Comparison of ENCODE assay signal across 10 mouse cellular contexts in genomic region chr2:154215191-154215590, GRCm38 (mm10). TPM values are rescaled to one million over a fixed set of nuclear protein-coding genes. Genes with fewer than 3 reads are reported as not detected.
DNase-seq lines count a peak whose midpoint lies in the region; ATAC-seq lines count a peak whose summit lies in the region.
"Had no signal": no experiment of that assay in that cellular context is flagged by ENCODE, and none has a peak within 500 bp of the region (broad histone marks: within the 10 kb centered on the region; RNA-seq: fewer than 3 reads in every experiment).

No protein-coding gene starts in this region.

- intact Hi-C loops in left cerebral cortex, postnatal 4 days (cut with DNase I), result no loop called here

- no peaks in the 10 kb centered on the region for H3K27me3 ChIP-seq in hindbrain, embryonic 14.5 days (ENCODE audit: control insufficient read depth, insufficient read depth, low read length)
- H3K27me3 ChIP-seq in hindbrain, embryonic 12.5 days, result no peaks in the 10 kb centered on the region
- H3K27me3 ChIP-seq: embryonic facial prominence, embryonic 15.5 days had no signal

- peak; percentile 73 for DNase-seq in hindbrain, embryonic 14.5 days (ENCODE audit: low spot score)
- DNase-seq in adrenal gland, adult 2 months, result peak; percentile 80
- DNase-seq in embryo, embryonic 10 days (ENCODE audit: low spot score), result peak; percentile 85
- peak; percentile 86 for DNase-seq in heart, postnatal 4 days
- peak; percentile 86 for DNase-seq in left cerebral cortex, postnatal 4 days
- DNase-seq in ovary, postnatal 10 days (ENCODE audit: low spot score), result peak; percentile 32
- peak; percentile 62 for DNase-seq in thymus, postnatal 0 days (ENCODE audit: low spot score)

- 17% methylated on average over 5 of the region's 5 CpGs for WGBS in hindbrain, embryonic 14.5 days
- 17% methylated on average over 5 of the region's 5 CpGs for WGBS in hindbrain, embryonic 12.5 days

- ATAC-seq in hindbrain, embryonic 14.5 days (ENCODE audit: low FRiP score), result no peak
- ATAC-seq in hindbrain, embryonic 12.5 days (ENCODE audit: low FRiP score), result no peak

- no peaks in the 10 kb centered on the region for H3K9me3 ChIP-seq in hindbrain, embryonic 14.5 days (ENCODE audit: control insufficient read depth, low read length)
- no peaks in the 10 kb centered on the region for H3K9me3 ChIP-seq in hindbrain, embryonic 12.5 days (replicated peaks)
- H3K9me3 ChIP-seq: embryonic facial prominence, embryonic 15.5 days had no signal

- no peak overlapping the region for H3K9ac ChIP-seq in hindbrain, embryonic 14.5 days
- no peak overlapping the region for H3K9ac ChIP-seq in hindbrain, embryonic 12.5 days
- H3K9ac ChIP-seq: embryonic facial prominence, embryonic 15.5 days had no signal

- H3K27ac ChIP-seq in hindbrain, embryonic 14.5 days, result no peak overlapping the region
- H3K27ac ChIP-seq in hindbrain, embryonic 12.5 days, result no peak overlapping the region
- H3K27ac ChIP-seq: embryonic facial prominence, embryonic 15.5 days had no signal

- H3K4me3 ChIP-seq in hindbrain, embryonic 14.5 days (replicated peaks; ENCODE audit: low read length), result no peak overlapping the region
- no peak overlapping the region for H3K4me3 ChIP-seq in hindbrain, embryonic 12.5 days
- H3K4me3 ChIP-seq: embryonic facial prominence, embryonic 15.5 days; myocyte had no signal

- no peaks in the 10 kb centered on the region for H3K36me3 ChIP-seq in hindbrain, embryonic 14.5 days (replicated peaks; ENCODE audit: control insufficient read depth, insufficient read depth)
- no peaks in the 10 kb centered on the region for H3K36me3 ChIP-seq in hindbrain, embryonic 12.5 days
- H3K36me3 ChIP-seq: embryonic facial prominence, embryonic 15.5 days had no signal

- no peaks in the 10 kb centered on the region for H3K4me1 ChIP-seq in hindbrain, embryonic 14.5 days (replicated peaks; ENCODE audit: control insufficient read depth, insufficient read depth, low read length)
- no peaks in the 10 kb centered on the region; the same call in 1 of the 2 replicates for H3K4me1 ChIP-seq in hindbrain, embryonic 12.5 days
- H3K4me1 ChIP-seq: embryonic facial prominence, embryonic 15.5 days had no signal

- no peak overlapping the region for H3K4me2 ChIP-seq in hindbrain, embryonic 14.5 days (replicated peaks)
- H3K4me2 ChIP-seq in hindbrain, embryonic 12.5 days (replicated peaks), result no peak overlapping the region
- H3K4me2 ChIP-seq: embryonic facial prominence, embryonic 15.5 days had no signal

RNA-seq across cellular contexts. Expression of gene Bpifb5, which starts 8.4 kb away (rescaled TPM):
- polyA plus RNA-seq in hindbrain, embryonic 14.5 days (2014; fragmentation: Nextera tagmentation; extraction: Ambion mirVana), result 0.17 and 0.78 TPM in 2 replicates
- 0.30 and 0.36 TPM in 2 replicates for polyA plus RNA-seq in hindbrain, embryonic 12.5 days (2016; fragmentation: Nextera tagmentation; extraction: Ambion mirVana)
- under 1 TPM in 1 of 2 experiments, not detected in 1; 0.17 TPM for total RNA-seq in adrenal gland, adult 2 months (2021)
- 0.40 and 0.54 TPM in 2 replicates for polyA plus RNA-seq in adrenal gland, adult 2 months (2012; rRNA removed)
- not detected for total RNA-seq in heart, postnatal 4 days (2021)
- under 1 TPM in 1 of 2 experiments, not detected in 1; 0.30 TPM for total RNA-seq in left cerebral cortex, postnatal 4 days (2021)
- polyA plus RNA-seq in thymus, postnatal 0 days (2015; fragmentation: Nextera tagmentation; extraction: Ambion mirVana), result 0.24 and 0.35 TPM in 2 replicates
- polyA plus RNA-seq: myocyte had no signal

RNA-seq across cellular contexts. Expression of gene Bpifb1, which starts 24.6 kb away (rescaled TPM):
- 0.20 and 0.27 TPM in 2 replicates for polyA plus RNA-seq in hindbrain, embryonic 14.5 days (2014; fragmentation: Nextera tagmentation; extraction: Ambion mirVana)
- not detected in 2 replicates for polyA plus RNA-seq in hindbrain, embryonic 12.5 days (2016; fragmentation: Nextera tagmentation; extraction: Ambion mirVana)
- total RNA-seq in adrenal gland, adult 2 months (2021), result under 1 TPM; 0.17 to 0.23 TPM
- 0.06 and 0.27 TPM in 2 replicates for polyA plus RNA-seq in adrenal gland, adult 2 months (2012; rRNA removed)
- under 1 TPM in 1 of 2 experiments, not detected in 1; 0.20 TPM for total RNA-seq in heart, postnatal 4 days (2021)
- under 1 TPM; 0.14 to 0.30 TPM for total RNA-seq in left cerebral cortex, postnatal 4 days (2021)
- 1.2 and 1.5 TPM in 2 replicates for polyA plus RNA-seq in thymus, postnatal 0 days (2015; fragmentation: Nextera tagmentation; extraction: Ambion mirVana)
- polyA plus RNA-seq: myocyte had no signal

RNA-seq across cellular contexts. Expression of gene Bpifb9a, which starts 42.5 kb away (rescaled TPM):
- not detected in 2 replicates for polyA plus RNA-seq in hindbrain, embryonic 14.5 days (2014; fragmentation: Nextera tagmentation; extraction: Ambion mirVana)
- polyA plus RNA-seq in hindbrain, embryonic 12.5 days (2016; fragmentation: Nextera tagmentation; extraction: Ambion mirVana), result not detected in 2 replicates
- not detected for total RNA-seq in adrenal gland, adult 2 months (2021)
- not detected in 2 replicates for polyA plus RNA-seq in adrenal gland, adult 2 months (2012; rRNA removed)
- total RNA-seq in heart, postnatal 4 days (2021), result not detected
- not detected for total RNA-seq in left cerebral cortex, postnatal 4 days (2021)
- polyA plus RNA-seq in thymus, postnatal 0 days (2015; fragmentation: Nextera tagmentation; extraction: Ambion mirVana), result 0.18 and 0.28 TPM in 2 replicates
- polyA plus RNA-seq: embryonic facial prominence, embryonic 15.5 days; myocyte had no signal

RNA-seq across cellular contexts. Expression of gene Bpifa5, which starts 52.8 kb away (rescaled TPM):
- polyA plus RNA-seq in hindbrain, embryonic 14.5 days (2014; fragmentation: Nextera tagmentation; extraction: Ambion mirVana), result not detected in 2 replicates
- not detected in 2 replicates for polyA plus RNA-seq in hindbrain, embryonic 12.5 days (2016; fragmentation: Nextera tagmentation; extraction: Ambion mirVana)
- not detected for total RNA-seq in adrenal gland, adult 2 months (2021)
- not detected in 2 replicates for polyA plus RNA-seq in adrenal gland, adult 2 months (2012; rRNA removed)
- total RNA-seq in heart, postnatal 4 days (2021), result not detected
- not detected for total RNA-seq in left cerebral cortex, postnatal 4 days (2021)
- polyA plus RNA-seq in thymus, postnatal 0 days (2015; fragmentation: Nextera tagmentation; extraction: Ambion mirVana), result 0.46 and 0.54 TPM in 2 replicates
- polyA plus RNA-seq: embryonic facial prominence, embryonic 15.5 days; myocyte had no signal

Comparison
In these comparisons a context has a peak if more than half of its experiments do, and no peak if none do; other contexts are left out.
1. DNase-seq: peak in every context shown above with its lines; median percentile 86 in heart, postnatal 4 days; 86 in left cerebral cortex, postnatal 4 days; 85 in embryo, embryonic 10 days; 80 in adrenal gland, adult 2 months; 73 in hindbrain, embryonic 14.5 days; 62 in thymus, postnatal 0 days; 32 in ovary, postnatal 10 days.